Mouse (Mus musculus): ENCODE results near the gene Gm973. TPM values are rescaled to one million over a fixed set of nuclear protein-coding genes. Genes with fewer than 3 reads are reported as not detected.

Gm973 gene
- not detected for polyA plus RNA-seq (2014; fragmentation: Illumina TruSeq; extraction: RNeasy Lipid Tissue Mini Kit (QIAGEN cat#74804); ENCODE audit: low read depth, low replicate concordance)

DNA sequence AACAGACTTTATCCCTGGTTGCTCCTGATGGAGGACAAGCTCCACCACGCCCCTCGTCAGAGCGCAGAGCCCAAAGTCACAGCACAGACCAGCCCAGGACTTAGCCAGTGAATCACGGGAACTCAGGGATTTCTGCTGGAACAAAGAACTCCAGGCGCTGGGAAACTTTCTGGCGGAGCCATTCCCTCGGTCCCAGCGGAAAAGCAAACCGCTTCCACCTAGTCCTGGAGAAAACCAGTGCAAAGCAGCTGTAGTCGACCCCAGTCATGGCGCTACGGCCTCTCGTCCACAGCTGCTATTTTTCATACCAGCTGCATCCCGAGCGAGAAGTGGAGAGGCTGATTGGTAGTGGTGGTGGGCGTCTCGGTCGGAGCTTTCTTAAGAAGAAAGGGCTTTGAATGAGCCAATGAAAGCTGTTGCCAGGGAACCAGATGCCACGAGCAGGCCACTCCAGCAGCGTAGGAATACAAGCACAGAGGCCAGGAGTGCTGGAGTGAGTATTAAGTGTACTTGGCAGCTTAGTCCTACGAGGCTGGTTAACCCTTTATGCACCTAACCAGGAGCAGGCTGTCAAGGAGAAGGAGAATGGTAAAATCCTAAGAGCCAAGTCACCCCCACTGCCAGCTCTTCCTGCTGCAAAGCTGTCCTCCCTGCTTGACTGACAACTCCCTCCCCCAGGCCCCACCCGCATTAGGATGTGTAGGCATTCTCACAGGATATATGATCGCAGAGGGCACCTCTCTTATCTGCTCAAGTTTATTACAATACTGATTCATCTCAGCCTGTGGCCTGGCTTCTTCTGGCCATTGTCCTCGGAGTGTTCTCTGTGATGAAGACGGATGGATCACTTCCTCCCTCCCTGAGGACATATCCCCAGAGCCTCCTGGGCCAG, at the start of gene Gm973:
Gm973 (plus strand) TSS at position 239 of the 892 bp plus-strand sequence.

DNA sequence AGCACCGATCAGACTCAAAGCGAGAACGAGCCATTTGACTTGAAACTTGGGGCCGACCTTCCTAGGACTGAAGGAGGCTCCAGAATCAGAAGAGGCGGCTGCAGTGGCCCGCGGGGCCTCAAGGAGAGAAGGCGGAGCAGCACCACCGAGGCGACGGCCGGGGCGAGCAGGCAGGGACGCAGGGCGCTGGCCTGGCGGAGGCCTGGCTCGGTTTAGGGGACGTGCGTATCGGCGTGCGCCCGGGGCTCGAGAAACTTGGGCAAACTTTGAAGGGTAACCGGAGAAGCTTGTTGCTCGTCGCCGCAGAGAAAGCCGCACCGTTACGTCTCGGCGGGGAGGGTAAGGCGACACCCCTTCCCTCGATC, 33.8 kb upstream of the Gm973 start, which contains the start of gene Fzd7:
Fzd7 (plus strand) TSS at position 94 of the 365 bp plus-strand sequence.

DNA sequence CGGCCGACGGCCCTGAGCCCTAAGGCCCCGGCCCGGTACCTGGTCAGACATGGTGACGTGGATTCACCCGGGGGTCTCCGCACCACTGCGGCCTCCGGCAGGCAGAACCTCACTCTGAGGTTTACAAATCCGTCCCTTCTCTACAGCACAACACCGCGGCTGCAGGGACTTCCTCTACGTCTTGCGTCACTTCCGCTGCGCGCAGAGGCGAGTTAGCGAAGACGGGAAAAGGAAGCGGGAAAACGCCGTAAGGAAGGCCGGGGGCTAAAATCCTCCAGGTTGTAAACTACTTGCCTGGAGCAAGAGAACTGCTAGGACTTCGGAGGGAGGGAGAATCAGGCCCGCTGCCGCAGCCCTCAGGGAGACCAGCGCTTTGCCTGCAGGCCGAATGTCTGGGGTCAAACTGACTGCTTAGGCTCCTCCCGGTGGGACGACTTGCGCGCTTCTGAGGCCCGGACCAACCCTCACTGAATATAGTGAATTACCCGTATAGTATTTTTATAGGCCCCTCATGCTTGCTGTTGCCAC, 154.6 kb downstream of the Gm973 start, which contains the start of gene Sumo1:
Sumo1 (minus strand) TSS at position 194 of the 528 bp plus-strand sequence.

DNA sequence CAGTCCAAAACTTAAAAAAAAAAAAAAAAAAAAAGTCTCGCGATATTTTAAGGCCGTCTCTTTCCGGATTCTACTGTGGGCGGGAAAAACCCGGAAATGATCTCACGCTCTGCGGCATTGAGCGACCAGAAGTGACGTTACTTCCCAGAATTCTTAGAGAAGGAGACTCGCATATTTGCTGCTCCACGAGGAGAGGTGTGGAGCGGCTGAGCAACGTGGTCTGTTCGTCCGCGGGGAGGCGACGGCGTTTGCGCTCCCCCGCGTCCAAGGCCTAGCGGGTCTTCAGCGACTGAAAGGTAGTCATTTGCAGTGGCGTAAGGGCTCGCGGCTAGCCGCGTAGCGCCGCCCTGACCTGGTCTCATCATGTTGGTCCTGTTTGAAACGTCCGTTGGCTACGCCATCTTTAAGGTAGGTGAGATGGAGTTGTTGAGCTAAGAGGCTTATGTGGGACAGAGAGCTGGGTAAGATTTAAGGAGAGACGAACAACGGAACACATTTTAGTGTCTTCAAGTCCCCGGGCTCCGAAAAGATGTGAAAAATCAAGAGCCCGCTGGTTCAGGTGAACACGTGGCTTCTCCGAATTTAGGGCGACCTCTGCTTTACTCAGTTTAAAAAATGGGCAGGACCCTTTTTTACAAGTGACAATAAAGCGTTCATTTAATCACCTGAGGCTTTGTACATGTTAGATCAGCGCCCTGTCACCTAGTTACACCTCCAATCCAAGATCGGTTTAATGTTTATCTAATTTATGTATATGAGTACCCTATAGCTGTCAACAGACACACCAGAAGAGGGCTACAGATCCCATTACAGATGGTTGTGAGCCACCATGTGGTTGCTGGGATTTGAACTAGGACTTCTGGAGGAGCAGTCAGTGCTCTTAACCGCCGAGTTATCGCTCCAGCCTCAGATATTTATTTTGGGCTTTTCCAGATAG, 169.0 kb downstream of the Gm973 start, which contains the start of gene Nop58:
Nop58 (plus strand) TSS at position 153 of the 937 bp plus-strand sequence.

Other genes with a start within 250 kb of the Gm973 start
- 6.3 TPM for gene Fzd7, start 33.8 kb upstream of the Gm973 start, polyA plus RNA-seq (2014; fragmentation: Illumina TruSeq; extraction: RNeasy Lipid Tissue Mini Kit (QIAGEN cat#74804); ENCODE audit: low read depth, low replicate concordance)
- 105 TPM for gene Sumo1, start 154.6 kb downstream of the Gm973 start, polyA plus RNA-seq (2014; fragmentation: Illumina TruSeq; extraction: RNeasy Lipid Tissue Mini Kit (QIAGEN cat#74804); ENCODE audit: low read depth, low replicate concordance)
- 49.9 TPM for gene Nop58, start 168.7 kb downstream of the Gm973 start, polyA plus RNA-seq (2014; fragmentation: Illumina TruSeq; extraction: RNeasy Lipid Tissue Mini Kit (QIAGEN cat#74804); ENCODE audit: low read depth, low replicate concordance)
- gene Bmpr2, start 247.1 kb downstream of the Gm973 start, polyA plus RNA-seq (2014; fragmentation: Illumina TruSeq; extraction: RNeasy Lipid Tissue Mini Kit (QIAGEN cat#74804); ENCODE audit: low read depth, low replicate concordance): 20.2 TPM